Comparison of ENCODE assay signal across 9 mouse cellular contexts in the genomic region with DNA sequence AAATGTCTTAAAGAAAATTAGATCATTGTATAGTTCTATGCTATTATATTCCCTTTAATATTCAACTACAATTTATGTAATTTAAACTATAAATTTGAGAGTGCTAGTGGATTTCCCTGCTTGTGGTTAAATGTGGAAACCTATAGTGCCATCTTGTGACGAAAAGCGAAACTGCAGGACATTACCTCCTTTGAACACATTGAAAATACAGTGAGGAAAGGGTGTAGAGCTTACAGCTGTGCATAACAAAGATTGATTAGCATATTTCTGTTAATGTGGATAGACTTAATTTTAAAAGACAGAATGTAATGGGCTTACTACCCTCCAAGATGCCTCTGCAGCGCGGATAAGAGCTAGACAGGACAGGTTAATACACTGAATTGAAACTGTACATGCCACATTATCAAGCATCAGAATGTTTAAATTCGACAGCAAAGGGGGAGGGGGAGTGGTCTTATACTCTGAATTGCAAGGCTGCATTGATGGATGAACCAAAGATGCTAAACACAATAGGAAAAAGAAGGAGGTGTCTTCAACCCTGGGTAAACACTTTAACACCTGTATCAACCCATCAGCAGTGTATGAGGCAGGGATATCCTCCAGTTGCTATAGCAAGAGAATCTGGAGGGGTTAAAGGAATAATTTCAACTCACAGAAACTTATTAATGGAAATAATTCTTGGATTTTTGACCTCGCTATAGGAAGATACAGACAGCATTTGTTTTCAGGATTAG.
A peak's percentile ranks its signal among the peaks of the same experiment; 100 is the strongest.
DNase-seq lines count a peak whose midpoint lies in the region; ATAC-seq and TF ChIP-seq lines count a peak whose summit lies in the region.
"Had no signal": no experiment of that assay in that cellular context is flagged by ENCODE, and none has a peak within 500 bp of the region (broad histone marks: within the 10 kb centered on the region; RNA-seq: fewer than 3 reads in every experiment).

No protein-coding gene starts in this region.

- in situ Hi-C loops in ES-E14 (cut with MboI; ENCODE audit: low sequenced_read_pairs in 2 of 2, unreplicated experiment in 2 of 2), result no loop called here

- peak; percentile 63 for DNase-seq in A20 (ENCODE audit: low read depth, low spot score)
- peak; percentile 47 for DNase-seq in ES-E14 (ENCODE audit: low read depth, low spot score)
- peak; percentile 9 for DNase-seq in cerebellum, adult 11-12 months
- peak; percentile 26 to 68 for DNase-seq in kidney, adult 8-10 months
- peak; percentile 52 for DNase-seq in left cerebral cortex, postnatal 4 days
- DNase-seq in neural tube, embryonic 11.5 days (ENCODE audit: low spot score), result peak; percentile 18
- peak; percentile 11 for DNase-seq in yolk sac, embryonic 10.5 days (ENCODE audit: low spot score)

- no peaks in the 10 kb centered on the region for H3K9me3 ChIP-seq in ES-E14 (ENCODE audit: control insufficient read depth, insufficient read depth, low read depth, low read length)
- H3K9me3 ChIP-seq in forebrain, embryonic 16.5 days (ENCODE audit: control insufficient read depth, low read length), result peaks cover 3% of the 10 kb centered on the region; the same call in 1 of the 2 replicates
- H3K9me3 ChIP-seq in neural tube, embryonic 11.5 days (ENCODE audit: control insufficient read depth, low read length), result no peaks in the 10 kb centered on the region
- H3K9me3 ChIP-seq: stomach, embryonic 15.5 days had no signal

- H3K36me3 ChIP-seq in ES-E14 (ENCODE audit: control insufficient read depth, insufficient read depth, low read length, poor library complexity, severe bottlenecking), result no peaks in the 10 kb centered on the region
- no peaks in the 10 kb centered on the region for H3K36me3 ChIP-seq in forebrain, embryonic 16.5 days (ENCODE audit: control insufficient read depth, insufficient read depth)
- H3K36me3 ChIP-seq in neural tube, embryonic 11.5 days (ENCODE audit: control insufficient read depth, insufficient read depth, low read length), result no peaks in the 10 kb centered on the region
- H3K36me3 ChIP-seq: stomach, embryonic 15.5 days had no signal

- 0 out of 2 replicates have a peak overlapping the region, but pooled peaks have one; percentile 3 for H3K4me2 ChIP-seq in forebrain, embryonic 16.5 days (ENCODE audit: low read length)
- H3K4me2 ChIP-seq in neural tube, embryonic 11.5 days (ENCODE audit: low read depth), result no peak overlapping the region
- H3K4me2 ChIP-seq: stomach, embryonic 15.5 days had no signal

- no peak overlapping the region for H3K9ac ChIP-seq in ES-E14 (ENCODE audit: insufficient read depth, low read depth, low read length, poor library complexity, severe bottlenecking)
- H3K9ac ChIP-seq in forebrain, embryonic 16.5 days (replicated peaks; ENCODE audit: low read depth, low read length), result no peak overlapping the region
- H3K9ac ChIP-seq in neural tube, embryonic 11.5 days (ENCODE audit: low read length), result no peak overlapping the region
- H3K9ac ChIP-seq: stomach, embryonic 15.5 days had no signal

- intact Hi-C loops in left cerebral cortex, postnatal 4 days (cut with DNase I), result no loop called here

- H3K4me3 ChIP-seq in ES-E14 (ENCODE audit: insufficient read depth in 1 of 2, low read depth in 1 of 2, low read length in 2 of 2, poor library complexity in 1 of 2, severe bottlenecking in 1 of 2), result no peak overlapping the region
- H3K4me3 ChIP-seq in forebrain, embryonic 16.5 days (replicated peaks; ENCODE audit: low read length), result no peak overlapping the region
- no peak overlapping the region for H3K4me3 ChIP-seq in neural tube, embryonic 11.5 days (ENCODE audit: low read depth, low read length)
- H3K4me3 ChIP-seq: stomach, embryonic 15.5 days had no signal

- ATAC-seq in forebrain, embryonic 16.5 days, result peak; percentile 88
- peak; percentile 72 for ATAC-seq in neural tube, embryonic 11.5 days (ENCODE audit: insufficient read depth, low FRiP score, low TSS enrichment)

- no peaks in the 10 kb centered on the region for H3K27me3 ChIP-seq in forebrain, embryonic 16.5 days (replicated peaks; ENCODE audit: control insufficient read depth, insufficient read depth, low read length)
- H3K27me3 ChIP-seq in neural tube, embryonic 11.5 days (ENCODE audit: control insufficient read depth, insufficient read depth, low read length), result no peaks in the 10 kb centered on the region
- H3K27me3 ChIP-seq: stomach, embryonic 15.5 days had no signal

- no peak overlapping the region for H3K27ac ChIP-seq in ES-E14 (ENCODE audit: insufficient read depth, low read depth, low read length, poor library complexity, severe bottlenecking)
- H3K27ac ChIP-seq in forebrain, embryonic 16.5 days (ENCODE audit: low read length), result no peak overlapping the region
- H3K27ac ChIP-seq in neural tube, embryonic 11.5 days (ENCODE audit: low read depth, low read length), result no peak overlapping the region
- H3K27ac ChIP-seq: stomach, embryonic 15.5 days had no signal

- 23% methylated on average over 6 of the region's 6 CpGs for WGBS in forebrain, embryonic 16.5 days
- 32% methylated on average over 6 of the region's 6 CpGs for WGBS in neural tube, embryonic 11.5 days

- no peaks in the 10 kb centered on the region for H3K4me1 ChIP-seq in ES-E14 (ENCODE audit: control insufficient read depth in 2 of 2, insufficient read depth in 2 of 2, low read length in 2 of 2, poor library complexity in 1 of 2)
- H3K4me1 ChIP-seq in forebrain, embryonic 16.5 days (replicated peaks; ENCODE audit: control insufficient read depth, insufficient read depth, low read length), result 0 out of 2 replicates have a peak, but pooled peaks cover 3% of the 10 kb centered on the region
- no peaks in the 10 kb centered on the region for H3K4me1 ChIP-seq in neural tube, embryonic 11.5 days (ENCODE audit: control insufficient read depth, insufficient read depth, low read length)
- H3K4me1 ChIP-seq: stomach, embryonic 15.5 days had no signal

TF ChIP-seq in ES-E14, 5 proteins besides CTCF, POLR2A, EP300 and RAD21:
- TF ChIP-seq ZNF384 (IDR thresholded peaks at IDR 0.05; ENCODE audit: low read depth, low read length) (no peak), ZC3H11A (IDR thresholded peaks at IDR 0.05; ENCODE audit: borderline replicate concordance, low read depth, low read length) (peak; percentile 37; the same call in 1 of the 2 replicates), MAFK (IDR thresholded peaks at IDR 0.05; ENCODE audit: insufficient read depth, low read depth, low read length) (no peak)

Comparison
In these comparisons a context has a peak if more than half of its experiments do, and no peak if none do; other contexts are left out.
1. DNase-seq: peak in every context shown above with its lines; median percentile 63 in A20; 52 in left cerebral cortex, postnatal 4 days; 47 in ES-E14; 47 in kidney, adult 8-10 months; 18 in neural tube, embryonic 11.5 days; 11 in yolk sac, embryonic 10.5 days; 9 in cerebellum, adult 11-12 months.